Mouse (Mus musculus) embryonic fibroblast, embryonic 13.5 days (primary cell): ENCODE data around the gene 1810055G02Rik.

ENCODE experiments used
- CTCF ChIP-seq: IDR thresholded peaks from 2 replicates; pipeline ENCODE4 v1.5.1; 2011; ENCODE audit warnings: mild to moderate bottlenecking, control low read depth, low read length, moderate library complexity, borderline replicate concordance; ENCODE audit not compliant: insufficient read depth
- POLR2A ChIP-seq: IDR thresholded peaks from 2 replicates; pipeline ENCODE4 v1.6.1; 2011; ENCODE audit warnings: low read depth, mild to moderate bottlenecking, control low read depth, low read length, moderate library complexity

GRCm38 (mm10) chr19:3753738-3754137 lies 45.6 kb downstream of the 1810055G02Rik start:
- TF ChIP-seq CTCF: no peak
- TF ChIP-seq POLR2A: no peak
